Mouse (Mus musculus) CD8-positive naive resting alpha-beta T cell, adult 2 months (primary cell): Measurements from ENCODE around the gene Gpr157.

Experiments used
- DNase-seq, 2 experiments: peaks; one replicate each; pipeline ENCODE4 v3.0.0; 2022; ENCODE audit warnings: low read depth in 2 of 2, low spot score in 2 of 2

Gene Gpr157

GRCm38 (mm10) chr4:150106637-150107036 lies 19.5 kb downstream of the Gpr157 start:
- no peak for DNase-seq

GRCm38 (mm10) chr4:150109636-150110035 lies 22.5 kb downstream of the Gpr157 start:
- no peak for DNase-seq

GRCm38 (mm10) chr4:150110373-150110772 lies 23.2 kb downstream of the Gpr157 start:
- DNase-seq: no peak

GRCm38 (mm10) chr4:150112867-150113266 lies 25.7 kb downstream of the Gpr157 start:
- DNase-seq: peak; percentile 46 to 68

- DNase-seq: no peak
Observed at GRCm38 (mm10) chr4:150114505-150115061, 27.4 kb downstream of the Gpr157 start.

GRCm38 (mm10) chr4:150117311-150117710 lies 30.1 kb downstream of the Gpr157 start:
- DNase-seq: peak in 1 of 2 experiments; percentile 12

GRCm38 (mm10) chr4:150118163-150118562 lies 31.0 kb downstream of the Gpr157 start:
- DNase-seq: no peak

- no peak for DNase-seq
Observed at GRCm38 (mm10) chr4:150119055-150119454, 31.9 kb downstream of the Gpr157 start, which contains the start of gene Slc2a5. TSS of gene Slc2a5 (plus strand) at chr4:150119283.

- no peak for DNase-seq
Observed at GRCm38 (mm10) chr4:150119640-150120039, 32.5 kb downstream of the Gpr157 start.

GRCm38 (mm10) chr4:150120173-150120833 lies 33.1 kb downstream of the Gpr157 start:
- no peak for DNase-seq

- no peak for DNase-seq
Observed at GRCm38 (mm10) chr4:150121430-150121829, 34.3 kb downstream of the Gpr157 start.

GRCm38 (mm10) chr4:150122476-150122875 lies 35.3 kb downstream of the Gpr157 start:
- no peak for DNase-seq

- no peak for DNase-seq
Observed at GRCm38 (mm10) chr4:150126373-150126772, 39.2 kb downstream of the Gpr157 start.

GRCm38 (mm10) chr4:150127894-150128293 lies 40.7 kb downstream of the Gpr157 start:
- no peak for DNase-seq

- no peak for DNase-seq
Observed at GRCm38 (mm10) chr4:150128571-150128970, 41.4 kb downstream of the Gpr157 start.

- DNase-seq: no peak
Observed at GRCm38 (mm10) chr4:150130661-150131060, 43.5 kb downstream of the Gpr157 start.

GRCm38 (mm10) chr4:150132692-150133271 lies 45.6 kb downstream of the Gpr157 start:
- no peak for DNase-seq

- no peak for DNase-seq
Observed at GRCm38 (mm10) chr4:150135254-150135653, 48.1 kb downstream of the Gpr157 start.

- DNase-seq: peak; percentile 37 to 64
Observed at GRCm38 (mm10) chr4:150136693-150137092, 49.5 kb downstream of the Gpr157 start.

- no peak for DNase-seq
Observed at GRCm38 (mm10) chr4:150137368-150138083, 50.4 kb downstream of the Gpr157 start.

GRCm38 (mm10) chr4:150138084-150138543 lies 50.9 kb downstream of the Gpr157 start:
- no peak for DNase-seq

GRCm38 (mm10) chr4:150139090-150139489 lies 51.9 kb downstream of the Gpr157 start:
- DNase-seq: no peak
